Mouse (Mus musculus): ENCODE results near the gene Gm49337.

- TF ChIP-seq POLR2A (IDR thresholded peaks at IDR 0.05; ENCODE audit: borderline replicate concordance, extremely low read depth, low read depth, low read length) (no peak), CTCF (IDR thresholded peaks at IDR 0.05; ENCODE audit: insufficient read depth, low read length) (no peak)
Observed at GRCm38 (mm10) chr4:116150862-116151221, 22.3 kb upstream of the Gm49337 start.

Data from lung, adult 2 months (tissue).